Mouse (Mus musculus) liver, postnatal 0 days (tissue): Measurements from ENCODE around the gene Selenof.

Source experiments
- CTCF ChIP-seq: sonication (generic); IDR thresholded peaks from 2 replicates; pipeline ENCODE4 v1.5.1; 2016; ENCODE audit warnings: antibody characterized with exemption, low read depth
- EP300 ChIP-seq: IDR thresholded peaks from 2 replicates; pipeline ENCODE4 v1.6.1; 2016; ENCODE audit warnings: antibody characterized with exemption, low read depth, mild to moderate bottlenecking

DNA sequence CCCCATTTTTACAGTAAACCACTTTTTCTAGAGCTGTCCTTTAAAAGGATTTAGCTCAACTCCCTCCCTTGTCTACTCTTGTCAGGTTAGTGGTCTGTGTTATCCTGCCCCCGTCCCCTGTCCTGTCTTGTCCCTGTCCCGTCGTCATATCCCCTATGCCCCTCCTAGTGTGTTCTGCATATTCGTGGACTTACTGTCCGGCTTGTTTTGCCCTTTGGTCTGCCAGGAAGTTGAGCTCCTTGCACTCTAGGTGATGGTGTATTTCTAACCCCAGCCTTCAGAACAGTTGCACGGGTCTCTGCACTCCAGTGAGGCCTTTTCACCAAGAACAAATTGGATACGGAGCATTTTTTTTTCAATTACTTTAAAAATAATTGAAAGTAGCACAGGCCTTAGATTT is 10.2 kb downstream of the Selenof start:
- TF ChIP-seq EP300 (no peak), CTCF (no peak)
